Mouse (Mus musculus) lung, embryonic 14.5 days (tissue): Measurements from ENCODE around the gene Atpaf1. TPM values are rescaled to one million over a fixed set of nuclear protein-coding genes. Genes with fewer than 3 reads are reported as not detected.
A peak's percentile ranks its signal among the peaks of the same experiment; 100 is the strongest.

Experiments used
- ATAC-seq: fragments of 200-750 bp; cut with Nextera tagmentation; 2 replicates; pipeline ENCODE4 v1.8.0; 2017; ENCODE audit warnings: mild to moderate bottlenecking, moderate TSS enrichment, moderate library complexity; ENCODE audit not compliant: insufficient read depth
- DNase-seq: peaks from one replicate; pipeline ENCODE4 v3.0.0-alpha.2; 2015
- H3K27ac ChIP-seq: fragments of 300-500 bp; sonication (generic); 2 replicates; pipeline ENCODE4 v1.5.1; 2014; ENCODE audit warnings: low read depth, mild to moderate bottlenecking, moderate library complexity
- H3K27me3 ChIP-seq: fragments of 300-500 bp; sonication (generic); 2 replicates; pipeline ENCODE4 v1.6.1; 2014; ENCODE audit warnings: low read length, control low read depth; ENCODE audit not compliant: insufficient read depth
- H3K36me3 ChIP-seq: fragments of 300-500 bp; sonication (generic); 2 replicates; pipeline ENCODE4 v1.6.1; 2014; ENCODE audit warnings: control low read depth; ENCODE audit not compliant: insufficient read depth
- H3K4me1 ChIP-seq: fragments of 300-500 bp; sonication (generic); 2 replicates; pipeline ENCODE4 v1.6.1; 2014; ENCODE audit warnings: antibody characterized with exemption, control low read depth; ENCODE audit not compliant: insufficient read depth
- H3K4me2 ChIP-seq: fragments of 300-500 bp; sonication (generic); 2 replicates; pipeline ENCODE4 v1.6.1; 2014; ENCODE audit warnings: mild to moderate bottlenecking
- H3K4me3 ChIP-seq: fragments of 300-500 bp; sonication (generic); 2 replicates; pipeline ENCODE4 v1.5.1; 2014; ENCODE audit warnings: low read depth, low read length
- H3K9ac ChIP-seq: fragments of 300-500 bp; sonication (generic); 2 replicates; pipeline ENCODE4 v1.6.1; 2014
- H3K9me3 ChIP-seq: fragments of 300-500 bp; sonication (generic); 2 replicates; pipeline ENCODE4 v1.6.1; 2016; ENCODE audit warnings: low read depth, low read length, control low read depth
- CTCF ChIP-seq: IDR thresholded peaks from 2 replicates; pipeline ENCODE4 v1.5.1; 2016; ENCODE audit warnings: antibody characterized with exemption, low read depth
- WGBS: fragments of 180-500 bp; shearing (Covaris S2); extraction: QIAGEN DNeasy Blood & Tissue Kit; methylation state at CpG from one replicate; pipeline ENCODE4 v1.1.7; 2014; 5-methylcytosine and 5-hydroxymethylcytosine counted together
- polyA plus RNA-seq: library from polyadenylated mRNA; unstranded; fragments of >200 nt; fragmentation: Nextera tagmentation; extraction: Ambion mirVana; gene quantifications from 2 replicates; pipeline ENCODE4 v1.2.1, GENCODE M21; 2014

Gene Atpaf1
- polyA plus RNA-seq, 1 experiment from 2014 or later: 61.4 TPM

GRCm38 (mm10) chr4:115825271-115825670 is 40.7 kb downstream of the Atpaf1 start:
- TF ChIP-seq CTCF: no peak
- Histone ChIP-seq H3K9ac (no peak overlapping the region), H3K27me3 (no peaks in the 10 kb centered on the region), H3K4me3 (no peak overlapping the region), H3K9me3 (no peaks in the 10 kb centered on the region), H3K27ac (no peak overlapping the region), H3K4me1 (peaks cover 10% of the 10 kb centered on the region; the same call in 1 of the 2 replicates), H3K36me3 (no peaks in the 10 kb centered on the region), H3K4me2 (no peak overlapping the region)
- WGBS: 72% methylated on average over 2 of the region's 2 CpGs
- no peak for ATAC-seq
- DNase-seq: no peak

GRCm38 (mm10) chr4:115827066-115827465 is 42.5 kb downstream of the Atpaf1 start:
- H3K4me1 ChIP-seq: peaks cover 10% of the 10 kb centered on the region; the same call in 1 of the 2 replicates

GRCm38 (mm10) chr4:115827535-115827887 is 42.9 kb downstream of the Atpaf1 start:
- 6% methylated on average over 4 of the region's 4 CpGs for WGBS
- no peaks in the 10 kb centered on the region for H3K27me3 ChIP-seq
- H3K36me3 ChIP-seq: peaks cover 14% of the 10 kb centered on the region; the same call in 1 of the 2 replicates
- peak overlapping the region; percentile 82 for H3K4me2 ChIP-seq
- DNase-seq: no peak
- TF ChIP-seq CTCF: no peak
- ATAC-seq: 0 out of 2 replicates have a peak, but pooled peaks have one; percentile 3
- H3K9ac ChIP-seq: peak overlapping the region; percentile 71
- peak overlapping the region; percentile 86 for H3K4me3 ChIP-seq
- H3K9me3 ChIP-seq: no peaks in the 10 kb centered on the region
- H3K27ac ChIP-seq: peak overlapping the region; percentile 86; the same call in 1 of the 2 replicates
- peaks cover 10% of the 10 kb centered on the region; the same call in 1 of the 2 replicates for H3K4me1 ChIP-seq

More at GRCm38 (mm10) chr4:115827066-115827465, 42.5 kb downstream of the Atpaf1 start:
- peaks cover 9% of the 10 kb centered on the region; the same call in 1 of the 2 replicates for H3K36me3 ChIP-seq
- no peak overlapping the region for H3K9ac ChIP-seq
- peak overlapping the region; percentile 82 for H3K4me2 ChIP-seq
- WGBS: 74% methylated on average over 3 of the region's 3 CpGs
- no peak for DNase-seq
- H3K9me3 ChIP-seq: no peaks in the 10 kb centered on the region
- H3K27me3 ChIP-seq: no peaks in the 10 kb centered on the region
- TF ChIP-seq CTCF: no peak
- H3K27ac ChIP-seq: no peak overlapping the region
- ATAC-seq: no peak
- peak overlapping the region; percentile 86 for H3K4me3 ChIP-seq

- Histone ChIP-seq H3K36me3 (peaks cover 16% of the 10 kb centered on the region; the same call in 1 of the 2 replicates), H3K27ac (peak within 1 kb of the TSS; percentile 86), H3K4me1 (peaks cover 10% of the 10 kb centered on the region; the same call in 1 of the 2 replicates), H3K4me2 (peak within 1 kb of the TSS; percentile 82), H3K27me3 (no peaks in the 10 kb centered on the region), H3K9me3 (no peaks in the 10 kb centered on the region), H3K4me3 (peak within 1 kb of the TSS; percentile 86), H3K9ac (peak within 1 kb of the TSS; percentile 71)
- ATAC-seq: peak; percentile 96
- under 1% methylated on average over 57 of the region's 57 CpGs for WGBS
- DNase-seq: peak; percentile 87
- TF ChIP-seq CTCF: no peak
Observed at GRCm38 (mm10) chr4:115827888-115828571, 43.4 kb downstream of the Atpaf1 start, which contains the start of gene Mob3c. TSS of gene Mob3c (plus strand) at chr4:115828092.

GRCm38 (mm10) chr4:115828572-115828902 is 43.9 kb downstream of the Atpaf1 start:
- peaks cover 10% of the 10 kb centered on the region; the same call in 1 of the 2 replicates for H3K4me1 ChIP-seq
- H3K4me2 ChIP-seq: peak overlapping the region; percentile 82
- DNase-seq (no peak), ATAC-seq (no peak; the same call in 1 of the 2 replicates)
- H3K27ac ChIP-seq: no peak overlapping the region
- peak overlapping the region; percentile 71 for H3K9ac ChIP-seq
- H3K27me3 ChIP-seq: no peaks in the 10 kb centered on the region
- H3K9me3 ChIP-seq: no peaks in the 10 kb centered on the region
- H3K4me3 ChIP-seq: peak overlapping the region; percentile 86
- no peak for TF ChIP-seq CTCF
- H3K36me3 ChIP-seq: peaks cover 20% of the 10 kb centered on the region; the same call in 1 of the 2 replicates
- WGBS: 4% methylated on average over 8 of the region's 8 CpGs

- no peak overlapping the region for H3K4me2 ChIP-seq
- no peak overlapping the region for H3K27ac ChIP-seq
- no peak for TF ChIP-seq CTCF
- H3K4me3 ChIP-seq: no peak overlapping the region
- no peaks in the 10 kb centered on the region for H3K9me3 ChIP-seq
- WGBS: 66% methylated on average over 5 of the region's 5 CpGs
- ATAC-seq (no peak), DNase-seq (no peak)
- peaks cover 10% of the 10 kb centered on the region; the same call in 1 of the 2 replicates for H3K4me1 ChIP-seq
- H3K36me3 ChIP-seq: peaks cover 22% of the 10 kb centered on the region; the same call in 1 of the 2 replicates
- H3K27me3 ChIP-seq: no peaks in the 10 kb centered on the region
- H3K9ac ChIP-seq: no peak overlapping the region
Observed at GRCm38 (mm10) chr4:115830491-115830890, 45.9 kb downstream of the Atpaf1 start.

- peaks cover 22% of the 10 kb centered on the region; the same call in 1 of the 2 replicates for H3K36me3 ChIP-seq
- H3K4me1 ChIP-seq: peaks cover 10% of the 10 kb centered on the region; the same call in 1 of the 2 replicates
- H3K27me3 ChIP-seq: no peaks in the 10 kb centered on the region
- 92% methylated on average over 22 of the region's 22 CpGs for WGBS
- TF ChIP-seq CTCF: no peak
- H3K4me3 ChIP-seq: no peak overlapping the region
- no peak overlapping the region for H3K27ac ChIP-seq
- H3K9me3 ChIP-seq: no peaks in the 10 kb centered on the region
- DNase-seq (no peak), ATAC-seq (no peak)
- no peak overlapping the region for H3K9ac ChIP-seq
- no peak overlapping the region for H3K4me2 ChIP-seq
Observed at GRCm38 (mm10) chr4:115831221-115831620, 46.6 kb downstream of the Atpaf1 start.
